Mouse (Mus musculus) ES-Bruce4 (cell line): Measurements from ENCODE around the gene Zfp518b. TPM values are rescaled to one million over a fixed set of nuclear protein-coding genes. Genes with fewer than 3 reads are reported as not detected.

Experiments
- H3K27ac ChIP-seq: 2 replicates; pipeline ENCODE4 v1.5.1; 2012; ENCODE audit warnings: low read length, inconsistent platforms; ENCODE audit not compliant: insufficient read depth
- H3K27me3 ChIP-seq: 2 replicates; pipeline ENCODE4 v1.6.1; 2012; ENCODE audit warnings: mild to moderate bottlenecking, low read length, inconsistent platforms; ENCODE audit not compliant: control insufficient read depth, poor library complexity, insufficient read depth, severe bottlenecking
- H3K36me3 ChIP-seq: 2 replicates; pipeline ENCODE4 v1.6.1; 2012; ENCODE audit warnings: inconsistent platforms, mild to moderate bottlenecking, low read length, moderate library complexity; ENCODE audit not compliant: control insufficient read depth, poor library complexity, insufficient read depth, severe bottlenecking
- H3K4me1 ChIP-seq: one replicate; pipeline ENCODE4 v1.8.1; 2011; ENCODE audit warnings: low read length; ENCODE audit not compliant: control insufficient read depth, insufficient read depth
- H3K4me3 ChIP-seq: 2 replicates; pipeline ENCODE4 v1.5.1; 2011; ENCODE audit warnings: low read depth, mild to moderate bottlenecking, low read length
- H3K9ac ChIP-seq: 2 replicates; pipeline ENCODE4 v1.6.1; 2012; ENCODE audit warnings: low read depth, mild to moderate bottlenecking, inconsistent platforms; ENCODE audit not compliant: poor library complexity, severe bottlenecking
- H3K9me3 ChIP-seq: replicated peaks from 2 replicates; pipeline ENCODE4 v1.6.1; 2012; ENCODE audit warnings: mild to moderate bottlenecking, low read length, inconsistent platforms; ENCODE audit not compliant: control insufficient read depth, poor library complexity, insufficient read depth, severe bottlenecking
- CTCF ChIP-seq: IDR thresholded peaks from one replicate; pipeline ENCODE4 v1.8.1; 2011; ENCODE audit warnings: low read depth, low read length
- EP300 ChIP-seq: IDR thresholded peaks from 2 replicates; pipeline ENCODE4 v1.6.1; 2011; ENCODE audit warnings: low read depth, low read length; ENCODE audit not compliant: insufficient read depth
- POLR2A ChIP-seq: IDR thresholded peaks from one replicate; pipeline ENCODE4 v1.8.1; 2011; ENCODE audit warnings: low read length; ENCODE audit not compliant: insufficient read depth
- polyA plus RNA-seq: library from polyadenylated mRNA; stranded (reverse); fragments of >200 nt; gene quantifications from 2 replicates; pipeline ENCODE4 v1.2.4, GENCODE M21; 2011; ENCODE audit warnings: low read depth; ENCODE audit not compliant: missing spikeins, insufficient read depth, insufficient read length

Gene Zfp518b
- polyA plus RNA-seq, 1 experiment = 26.6 TPM

GRCm38 (mm10) chr5:38641526-38641925 is 43.1 kb downstream of the Zfp518b start:
- peaks cover 4% of the 10 kb centered on the region; the same call in 1 of the 2 replicates for H3K9me3 ChIP-seq

GRCm38 (mm10) chr5:38636301-38636749 is 48.3 kb downstream of the Zfp518b start:
- Histone ChIP-seq H3K4me3 (no peak overlapping the region), H3K4me1 (no peaks in the 10 kb centered on the region), H3K9ac (no peak overlapping the region), H3K36me3 (no peaks in the 10 kb centered on the region), H3K27ac (0 out of 2 replicates have a peak overlapping the region, but pooled peaks have one; percentile 39), H3K27me3 (no peaks in the 10 kb centered on the region), H3K9me3 (peaks cover 4% of the 10 kb centered on the region; the same call in 1 of the 2 replicates)
- no peak for TF ChIP-seq EP300
- no peak for TF ChIP-seq POLR2A
- no peak for TF ChIP-seq CTCF

More at GRCm38 (mm10) chr5:38641526-38641925, 43.1 kb downstream of the Zfp518b start:
- no peak overlapping the region for H3K9ac ChIP-seq
- H3K27ac ChIP-seq = no peak overlapping the region
- H3K27me3 ChIP-seq = no peaks in the 10 kb centered on the region
- H3K4me1 ChIP-seq = peaks cover 2% of the 10 kb centered on the region
- no peak overlapping the region for H3K4me3 ChIP-seq
- TF ChIP-seq CTCF (no peak), POLR2A (no peak), EP300 (no peak)
- no peaks in the 10 kb centered on the region for H3K36me3 ChIP-seq

GRCm38 (mm10) chr5:38635696-38636095 is 48.9 kb downstream of the Zfp518b start:
- TF ChIP-seq CTCF (no peak), POLR2A (no peak)
- H3K27me3 ChIP-seq = no peaks in the 10 kb centered on the region

GRCm38 (mm10) chr5:38634321-38635164 is 50.1 kb downstream of the Zfp518b start:
- no peak overlapping the region for H3K4me3 ChIP-seq
- no peaks in the 10 kb centered on the region for H3K27me3 ChIP-seq
- peak overlapping the region; percentile 39 for H3K27ac ChIP-seq
- H3K9me3 ChIP-seq = no peaks in the 10 kb centered on the region
- peaks cover 2% of the 10 kb centered on the region for H3K4me1 ChIP-seq
- H3K36me3 ChIP-seq = no peaks in the 10 kb centered on the region
- no peak overlapping the region for H3K9ac ChIP-seq
- TF ChIP-seq CTCF (no peak), EP300 (no peak), POLR2A (no peak)

More at GRCm38 (mm10) chr5:38635696-38636095, 48.9 kb downstream of the Zfp518b start:
- Histone ChIP-seq H3K36me3 (no peaks in the 10 kb centered on the region), H3K27ac (peak overlapping the region; percentile 39), H3K4me1 (no peaks in the 10 kb centered on the region), H3K9me3 (peaks cover 1% of the 10 kb centered on the region; the same call in 1 of the 2 replicates), H3K9ac (no peak overlapping the region), H3K4me3 (no peak overlapping the region)

- Histone ChIP-seq H3K9me3 (no peaks in the 10 kb centered on the region), H3K27me3 (no peaks in the 10 kb centered on the region), H3K9ac (no peak overlapping the region), H3K4me3 (no peak overlapping the region), H3K27ac (no peak overlapping the region), H3K36me3 (no peaks in the 10 kb centered on the region), H3K4me1 (peaks cover 2% of the 10 kb centered on the region)
- no peak for TF ChIP-seq EP300
- no peak for TF ChIP-seq POLR2A
- TF ChIP-seq CTCF = no peak
These were observed 51.9 kb downstream of the Zfp518b start for GRCm38 (mm10) chr5:38632463-38633449.
